Mouse (Mus musculus) midbrain, embryonic 15.5 days (tissue): ENCODE results near the gene Zc2hc1b. TPM values are rescaled to one million over a fixed set of nuclear protein-coding genes. Genes with fewer than 3 reads are reported as not detected.
"Not testable (repeated sequence)": the region's sequence is repeated elsewhere in the genome, so short reads cannot be mapped to it uniquely, and the experiment has no call there.

Experiments
- ATAC-seq: fragments of 200-750 bp; cut with Nextera tagmentation; replicated peaks from 2 replicates; pipeline ENCODE4 v1.8.0; 2017; ENCODE audit warnings: moderate TSS enrichment
- H3K27ac ChIP-seq: fragments of 300-500 bp; sonication (generic); 2 replicates; pipeline ENCODE4 v1.5.1; 2015; ENCODE audit warnings: mild to moderate bottlenecking, inconsistent platforms
- H3K27me3 ChIP-seq: fragments of 300-500 bp; sonication (generic); replicated peaks from 2 replicates; pipeline ENCODE4 v1.6.1; 2015; ENCODE audit warnings: inconsistent platforms
- H3K36me3 ChIP-seq: fragments of 300-500 bp; sonication (generic); replicated peaks from 2 replicates; pipeline ENCODE4 v1.6.1; 2015; ENCODE audit warnings: inconsistent platforms
- H3K4me1 ChIP-seq: fragments of 300-500 bp; sonication (generic); 2 replicates; pipeline ENCODE4 v1.6.1; 2015; ENCODE audit warnings: inconsistent platforms
- H3K4me2 ChIP-seq: fragments of 300-500 bp; sonication (generic); 2 replicates; pipeline ENCODE4 v1.6.1; 2015; ENCODE audit warnings: inconsistent platforms, mild to moderate bottlenecking, moderate library complexity
- H3K4me3 ChIP-seq: fragments of 300-500 bp; sonication (generic); 2 replicates; pipeline ENCODE4 v1.5.1; 2015; ENCODE audit warnings: mild to moderate bottlenecking, inconsistent platforms
- H3K9ac ChIP-seq: fragments of 300-500 bp; sonication (generic); 2 replicates; pipeline ENCODE4 v1.6.1; 2015; ENCODE audit warnings: mild to moderate bottlenecking, inconsistent platforms
- H3K9me3 ChIP-seq: fragments of 300-500 bp; sonication (generic); 2 replicates; pipeline ENCODE4 v1.6.1; 2016; ENCODE audit warnings: inconsistent platforms
- WGBS: fragments of 180-500 bp; shearing (Covaris S2); methylation state at CpG from one replicate; pipeline ENCODE4 v1.1.7; 2015; ENCODE audit warnings: mixed read lengths; 5-methylcytosine and 5-hydroxymethylcytosine counted together
- polyA plus RNA-seq: library from polyadenylated mRNA; unstranded; fragments of >200 nt; fragmentation: Nextera tagmentation; extraction: Ambion mirVana; gene quantifications from 2 replicates; pipeline ENCODE4 v1.2.1, GENCODE M21; 2015

Zc2hc1b gene
- polyA plus RNA-seq, 1 experiment from 2014 or later = not detected

DNA sequence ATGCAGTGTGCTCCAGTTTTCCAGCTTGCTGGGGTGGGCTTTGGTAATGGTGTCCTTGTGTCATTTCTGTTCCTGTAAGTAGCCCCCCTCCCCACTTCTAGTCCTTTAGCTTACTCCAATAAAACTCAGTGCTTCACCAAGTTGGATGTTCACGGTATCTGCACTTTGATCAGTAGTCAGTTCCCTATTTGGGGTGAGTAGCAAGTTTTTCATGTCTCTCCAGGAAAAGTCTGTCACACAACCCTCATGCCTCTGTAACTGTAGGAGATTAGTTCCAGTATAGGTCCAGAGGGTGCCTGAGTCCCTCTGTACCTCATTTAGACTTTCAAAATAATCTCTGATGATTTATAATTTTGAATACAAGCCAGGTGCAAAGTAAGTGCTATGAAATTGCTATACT lies 21.4 kb upstream of the Zc2hc1b start:
- H3K9ac ChIP-seq = no peak overlapping the region
- 97% methylated on average over 1 of the region's 1 CpGs for WGBS
- H3K27me3 ChIP-seq = no peaks in the 10 kb centered on the region
- no peak overlapping the region for H3K4me2 ChIP-seq
- no peaks in the 10 kb centered on the region for H3K4me1 ChIP-seq
- no peak overlapping the region for H3K27ac ChIP-seq
- no peak for ATAC-seq
- no peaks in the 10 kb centered on the region for H3K36me3 ChIP-seq
- H3K4me3 ChIP-seq = no peak overlapping the region
- no peaks in the 10 kb centered on the region for H3K9me3 ChIP-seq

DNA sequence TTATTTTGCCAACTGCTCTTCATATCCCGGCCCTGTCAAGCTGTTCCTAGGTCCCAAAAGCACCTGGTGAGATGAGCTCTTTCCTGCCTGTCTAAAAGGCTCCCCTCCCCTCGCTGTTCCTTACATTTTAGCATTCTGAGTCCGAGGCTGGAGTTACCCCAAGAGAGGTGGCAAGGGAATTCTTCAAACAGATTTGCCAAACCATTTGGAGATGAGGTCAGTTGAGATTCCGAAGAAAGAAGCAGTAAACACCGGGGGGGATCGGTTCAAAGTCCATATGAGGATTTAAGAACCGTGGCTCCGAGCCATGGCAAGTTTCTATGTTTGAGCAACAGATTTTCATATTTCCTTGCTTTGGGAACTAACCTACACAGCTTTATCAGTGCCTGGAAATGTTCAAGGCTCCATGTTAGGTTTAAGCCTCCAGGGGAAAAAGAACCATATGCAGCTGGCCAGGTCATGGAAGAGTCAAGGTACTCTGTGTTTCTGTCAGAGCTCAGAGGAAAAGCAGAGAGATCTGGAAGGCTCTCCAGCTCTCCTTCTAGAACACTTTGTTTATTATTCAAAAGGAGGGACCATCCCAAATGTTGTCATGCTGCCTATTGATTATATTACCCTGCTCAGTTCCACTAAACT lies 19.2 kb upstream of the Zc2hc1b start:
- Histone ChIP-seq H3K4me1 (peaks cover 6% of the 10 kb centered on the region), H3K27ac (no peak overlapping the region), H3K27me3 (no peaks in the 10 kb centered on the region), H3K9me3 (no peaks in the 10 kb centered on the region), H3K9ac (no peak overlapping the region), H3K4me2 (no peak overlapping the region), H3K36me3 (no peaks in the 10 kb centered on the region), H3K4me3 (no peak overlapping the region)
- ATAC-seq = no peak
- 84% methylated on average over 8 of the region's 8 CpGs for WGBS

DNA sequence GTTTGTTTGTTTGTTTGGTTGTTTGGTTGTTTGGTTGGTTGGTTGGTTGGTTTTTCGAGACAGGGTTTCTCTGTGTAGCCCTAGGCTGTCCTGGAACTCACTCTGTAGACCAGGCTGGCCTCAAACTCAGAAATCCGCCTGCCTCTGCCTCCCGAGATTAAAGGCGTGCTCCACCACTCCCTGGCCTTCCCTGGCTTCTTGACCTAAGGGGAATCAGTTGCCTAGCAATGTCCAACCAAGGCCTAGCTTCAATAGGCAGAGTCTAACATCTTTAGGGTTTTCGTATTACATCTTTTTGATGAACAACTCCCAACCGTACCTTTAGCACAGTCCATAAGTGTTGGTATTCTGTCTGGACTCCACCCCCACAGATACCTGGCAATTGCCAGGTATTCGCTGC lies 15.7 kb upstream of the Zc2hc1b start:
- not testable (repeated sequence) for H3K36me3 ChIP-seq, H3K9me3 ChIP-seq, H3K9ac ChIP-seq, H3K27ac ChIP-seq, H3K27me3 ChIP-seq, H3K4me1 ChIP-seq
- H3K4me2 ChIP-seq = peak overlapping the region; percentile 71
- ATAC-seq = peak; percentile 27
- peak overlapping the region; percentile 97 for H3K4me3 ChIP-seq
- 86% methylated on average over 7 of the region's 7 CpGs for WGBS

DNA sequence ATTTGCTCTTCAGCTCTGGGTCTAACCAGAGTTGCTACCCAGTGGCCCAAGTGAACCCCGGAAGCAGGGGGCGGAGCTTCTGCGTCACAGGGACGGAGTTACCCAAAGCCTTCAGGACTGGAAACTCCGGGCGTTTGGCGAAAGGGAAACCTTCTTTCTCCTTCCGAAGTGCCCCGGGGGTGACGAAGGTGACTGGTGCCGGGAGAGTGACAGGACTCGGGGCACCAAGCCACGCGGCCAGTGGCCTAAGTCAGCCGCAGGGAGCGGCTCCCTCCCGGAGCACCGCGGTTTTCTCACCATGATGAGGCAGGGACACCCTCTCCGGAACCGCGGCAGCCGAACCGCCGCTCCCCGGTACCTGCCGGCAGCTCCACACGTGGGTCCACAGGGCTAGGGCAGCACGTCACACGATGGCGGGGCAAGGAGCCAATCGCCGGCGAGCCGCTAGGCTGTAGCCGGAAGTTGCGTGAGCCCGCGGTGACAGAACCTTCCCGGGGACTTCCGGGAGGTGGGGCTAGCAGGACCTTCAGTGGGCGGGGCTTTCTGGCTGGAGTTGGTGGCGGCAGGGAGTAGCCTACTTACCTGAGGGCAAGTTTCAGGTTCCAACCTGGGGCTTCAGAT lies 15.0 kb upstream of the Zc2hc1b start, which contains the start of gene Ltv1:
Gene Ltv1, minus strand, starts transcription at position 438 of the 621 bp plus-strand sequence.
- peak within 1 kb of the TSS; percentile 59 for H3K27ac ChIP-seq
- 1% methylated on average over 43 of the region's 43 CpGs for WGBS
- no peaks in the 10 kb centered on the region for H3K9me3 ChIP-seq
- H3K9ac ChIP-seq = peak within 1 kb of the TSS; percentile 78
- H3K4me3 ChIP-seq = peak within 1 kb of the TSS; percentile 97
- peaks cover 8% of the 10 kb centered on the region for H3K4me1 ChIP-seq
- H3K36me3 ChIP-seq = 0 out of 2 replicates have a peak, but pooled peaks cover 3% of the 10 kb centered on the region
- H3K27me3 ChIP-seq = no peaks in the 10 kb centered on the region
- H3K4me2 ChIP-seq = peak within 1 kb of the TSS; percentile 71
- peak; percentile 100 for ATAC-seq

DNA sequence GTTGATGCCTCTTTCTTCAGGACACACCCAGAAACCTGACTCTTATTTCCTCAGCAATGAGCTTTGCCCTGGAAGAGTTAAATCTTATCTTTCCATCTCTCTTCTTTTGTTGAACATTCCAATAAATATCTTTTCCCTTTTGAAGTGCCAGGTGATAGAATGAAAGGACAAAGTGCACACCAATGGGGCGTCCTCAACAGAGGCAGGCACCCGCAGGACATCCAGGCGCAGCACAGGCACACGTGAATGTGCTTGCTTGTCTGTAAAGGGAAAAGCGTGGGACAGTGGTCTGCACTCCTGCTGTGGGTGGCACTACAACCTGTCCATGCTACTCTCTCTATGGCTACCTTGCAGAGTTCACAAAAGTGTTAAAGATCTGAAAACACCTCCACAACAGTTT lies 12.1 kb upstream of the Zc2hc1b start:
- H3K4me2 ChIP-seq = no peak overlapping the region
- H3K4me1 ChIP-seq = peaks cover 8% of the 10 kb centered on the region
- H3K4me3 ChIP-seq = no peak overlapping the region
- H3K27me3 ChIP-seq = no peaks in the 10 kb centered on the region
- WGBS = 97% methylated on average over 5 of the region's 5 CpGs
- H3K9me3 ChIP-seq = no peaks in the 10 kb centered on the region
- H3K27ac ChIP-seq = no peak overlapping the region
- peaks cover 7% of the 10 kb centered on the region; the same call in 1 of the 2 replicates for H3K36me3 ChIP-seq
- no peak overlapping the region for H3K9ac ChIP-seq
- ATAC-seq = no peak

DNA sequence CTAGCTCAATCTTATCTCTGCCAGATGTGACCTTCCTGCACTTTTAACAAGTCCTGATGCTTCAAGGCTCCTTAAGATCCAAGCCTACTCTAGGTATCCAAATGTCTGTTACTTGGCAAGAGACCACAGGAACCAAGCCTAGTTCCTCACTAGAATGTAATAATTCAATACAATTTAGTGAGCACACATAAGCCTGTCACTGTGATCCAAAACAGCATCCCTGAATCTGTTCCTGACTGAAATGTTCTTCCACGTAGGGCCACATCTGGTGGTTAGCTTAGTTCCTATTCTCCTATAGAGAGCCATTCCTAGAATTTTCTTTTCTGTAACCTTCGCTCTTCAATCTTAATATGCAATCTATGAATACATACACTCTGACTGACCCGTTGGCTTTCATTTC lies 8.9 kb upstream of the Zc2hc1b start:
- Histone ChIP-seq H3K4me3 (no peak overlapping the region), H3K4me2 (no peak overlapping the region), H3K36me3 (peaks cover 10% of the 10 kb centered on the region), H3K27me3 (no peaks in the 10 kb centered on the region), H3K4me1 (no peaks in the 10 kb centered on the region), H3K27ac (no peak overlapping the region), H3K9me3 (no peaks in the 10 kb centered on the region), H3K9ac (no peak overlapping the region)
- WGBS = 95% methylated on average over 3 of the region's 3 CpGs
- ATAC-seq = no peak

DNA sequence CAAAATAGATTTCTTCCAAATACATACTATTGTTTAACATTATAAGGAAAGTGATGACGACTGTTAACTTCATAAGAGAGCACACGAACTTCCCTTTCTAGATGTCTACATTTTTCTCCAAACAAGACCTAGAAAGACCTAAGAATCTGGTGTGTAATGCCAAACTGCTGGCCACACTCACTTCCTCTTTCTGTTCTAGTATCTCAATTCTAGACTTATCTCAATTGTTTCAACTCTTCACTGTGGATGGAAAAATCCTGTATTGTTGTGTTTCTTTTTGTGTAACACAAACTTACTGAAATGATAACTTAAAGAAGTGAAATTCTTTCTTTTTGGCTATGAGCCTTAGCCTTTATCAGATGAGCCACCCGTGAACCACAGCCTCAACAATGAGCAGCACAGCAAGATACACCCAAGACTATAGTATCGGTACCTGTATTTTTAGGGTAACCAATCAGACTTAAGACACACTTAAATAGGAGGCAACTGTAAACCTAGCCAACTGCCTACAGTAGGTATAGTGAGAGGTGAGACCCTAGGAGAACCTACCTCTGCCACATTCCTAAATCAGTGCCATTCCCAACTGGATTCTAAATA lies 6.4 kb upstream of the Zc2hc1b start:
- ATAC-seq = no peak
- no peak overlapping the region for H3K27ac ChIP-seq
- H3K4me2 ChIP-seq = no peak overlapping the region
- no peaks in the 10 kb centered on the region for H3K9me3 ChIP-seq
- no peaks in the 10 kb centered on the region for H3K27me3 ChIP-seq
- no peaks in the 10 kb centered on the region for H3K4me1 ChIP-seq
- H3K4me3 ChIP-seq = no peak overlapping the region
- 92% methylated on average over 4 of the region's 4 CpGs for WGBS
- peaks cover 28% of the 10 kb centered on the region for H3K36me3 ChIP-seq
- H3K9ac ChIP-seq = no peak overlapping the region

DNA sequence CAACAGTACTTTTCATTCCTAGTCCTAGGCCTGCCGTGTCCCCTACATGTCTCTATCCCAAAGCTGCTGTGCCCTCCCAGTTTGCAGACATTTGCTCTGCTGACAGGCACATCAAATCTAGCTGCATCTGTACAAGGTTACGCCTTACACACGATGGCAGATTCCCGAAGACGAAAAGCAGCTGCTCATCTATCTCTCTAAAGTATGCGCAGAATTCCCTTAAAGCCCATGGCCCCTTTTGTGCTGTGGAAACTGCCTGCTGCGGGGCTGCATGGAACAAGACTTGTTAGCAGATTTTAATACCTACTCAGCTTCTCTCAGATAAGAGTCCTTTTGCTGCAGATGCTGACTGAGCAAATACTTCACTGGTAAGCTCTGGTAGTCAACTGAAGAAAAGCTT lies 2.4 kb upstream of the Zc2hc1b start:
- Histone ChIP-seq H3K27me3 (no peaks in the 10 kb centered on the region), H3K4me2 (no peak overlapping the region), H3K27ac (no peak overlapping the region), H3K9me3 (no peaks in the 10 kb centered on the region), H3K36me3 (peaks cover 33% of the 10 kb centered on the region), H3K4me3 (no peak overlapping the region), H3K4me1 (no peaks in the 10 kb centered on the region), H3K9ac (no peak overlapping the region)
- no peak for ATAC-seq
- 89% methylated on average over 7 of the region's 7 CpGs for WGBS

DNA sequence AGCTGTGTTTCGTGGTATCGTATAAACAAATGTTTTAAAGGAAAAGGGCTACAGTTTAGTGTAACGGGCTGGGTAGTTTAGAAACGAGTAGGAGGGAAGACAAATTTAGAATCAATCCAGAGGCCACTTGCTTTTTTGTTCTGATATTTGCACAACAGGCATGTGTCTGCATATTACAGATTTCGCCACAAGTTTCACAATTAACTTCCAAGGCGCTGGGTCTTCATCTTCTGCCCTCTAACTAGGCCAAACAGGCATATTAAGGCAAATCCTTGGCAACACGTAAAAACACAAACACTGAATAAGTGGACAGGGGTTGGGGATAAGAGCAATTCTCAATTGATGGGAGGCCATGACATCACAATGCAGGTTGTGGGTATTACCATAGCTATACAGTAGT lies 2.0 kb downstream of the Zc2hc1b start:
- ATAC-seq = no peak
- 92% methylated on average over 7 of the region's 7 CpGs for WGBS
- H3K4me2 ChIP-seq = no peak overlapping the region

DNA sequence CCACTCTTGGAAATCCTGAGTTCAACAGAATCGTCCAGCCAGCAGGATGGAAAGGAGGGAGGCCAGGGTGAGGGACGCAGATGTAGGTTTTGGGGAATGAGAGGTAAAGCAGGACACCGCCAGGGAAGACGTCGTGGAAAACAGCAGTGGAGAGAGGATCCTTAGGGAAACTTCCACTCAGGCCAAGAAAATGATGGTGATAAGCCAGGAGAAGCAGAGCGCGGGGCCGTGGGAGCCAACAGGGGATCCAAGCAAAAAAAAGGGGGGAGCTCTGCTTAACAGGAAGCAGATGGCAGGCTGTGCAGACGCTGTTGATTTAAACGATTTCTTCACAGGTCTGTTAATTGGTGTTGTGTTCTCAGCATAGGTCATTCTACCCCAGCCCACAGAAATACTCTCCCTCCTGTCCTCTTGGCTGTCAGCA lies 5.0 kb downstream of the Zc2hc1b start:
- 0 out of 2 replicates have a peak, but pooled peaks cover 4% of the 10 kb centered on the region for H3K4me1 ChIP-seq
- no peak overlapping the region for H3K4me3 ChIP-seq
- WGBS = 58% methylated on average over 10 of the region's 10 CpGs
- H3K4me2 ChIP-seq = no peak overlapping the region
- no peaks in the 10 kb centered on the region for H3K9me3 ChIP-seq
- no peak overlapping the region for H3K27ac ChIP-seq
- no peak for ATAC-seq
- H3K27me3 ChIP-seq = no peaks in the 10 kb centered on the region
- peaks cover 1% of the 10 kb centered on the region; the same call in 1 of the 2 replicates for H3K36me3 ChIP-seq
- no peak overlapping the region for H3K9ac ChIP-seq

More for the DNA sequence above, 2.0 kb downstream of the Zc2hc1b start:
- Histone ChIP-seq H3K27me3 (no peaks in the 10 kb centered on the region), H3K9ac (no peak overlapping the region), H3K4me1 (0 out of 2 replicates have a peak, but pooled peaks cover 3% of the 10 kb centered on the region), H3K9me3 (no peaks in the 10 kb centered on the region), H3K27ac (no peak overlapping the region), H3K4me3 (no peak overlapping the region), H3K36me3 (peaks cover 25% of the 10 kb centered on the region)

DNA sequence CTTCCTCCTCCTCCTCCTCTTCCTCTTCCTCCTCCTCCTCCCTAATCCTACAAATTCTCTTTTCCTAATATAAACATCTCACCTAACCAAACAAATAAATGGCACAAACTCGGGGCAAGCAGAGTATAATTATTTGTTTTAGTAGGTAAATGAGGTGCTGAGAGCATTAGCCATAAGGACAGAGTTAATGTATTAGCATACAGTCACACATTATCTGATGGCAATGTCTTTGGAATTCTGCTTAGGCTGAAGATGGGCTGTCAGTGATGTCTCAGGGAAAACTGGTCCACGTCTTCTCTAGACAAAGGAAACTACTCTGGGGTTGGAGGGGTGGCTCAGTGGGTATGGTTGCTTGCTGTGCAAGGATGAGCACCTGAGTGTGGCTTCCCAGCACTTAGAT lies 6.4 kb downstream of the Zc2hc1b start:
- no peak overlapping the region for H3K27ac ChIP-seq
- no peak for ATAC-seq
- WGBS = 61% methylated on average over 2 of the region's 2 CpGs
- 0 out of 2 replicates have a peak, but pooled peaks cover 4% of the 10 kb centered on the region for H3K4me1 ChIP-seq
- no peak overlapping the region for H3K4me3 ChIP-seq
- H3K9ac ChIP-seq = no peak overlapping the region
- no peaks in the 10 kb centered on the region for H3K27me3 ChIP-seq
- no peaks in the 10 kb centered on the region for H3K9me3 ChIP-seq
- no peaks in the 10 kb centered on the region for H3K36me3 ChIP-seq
- no peak overlapping the region for H3K4me2 ChIP-seq

DNA sequence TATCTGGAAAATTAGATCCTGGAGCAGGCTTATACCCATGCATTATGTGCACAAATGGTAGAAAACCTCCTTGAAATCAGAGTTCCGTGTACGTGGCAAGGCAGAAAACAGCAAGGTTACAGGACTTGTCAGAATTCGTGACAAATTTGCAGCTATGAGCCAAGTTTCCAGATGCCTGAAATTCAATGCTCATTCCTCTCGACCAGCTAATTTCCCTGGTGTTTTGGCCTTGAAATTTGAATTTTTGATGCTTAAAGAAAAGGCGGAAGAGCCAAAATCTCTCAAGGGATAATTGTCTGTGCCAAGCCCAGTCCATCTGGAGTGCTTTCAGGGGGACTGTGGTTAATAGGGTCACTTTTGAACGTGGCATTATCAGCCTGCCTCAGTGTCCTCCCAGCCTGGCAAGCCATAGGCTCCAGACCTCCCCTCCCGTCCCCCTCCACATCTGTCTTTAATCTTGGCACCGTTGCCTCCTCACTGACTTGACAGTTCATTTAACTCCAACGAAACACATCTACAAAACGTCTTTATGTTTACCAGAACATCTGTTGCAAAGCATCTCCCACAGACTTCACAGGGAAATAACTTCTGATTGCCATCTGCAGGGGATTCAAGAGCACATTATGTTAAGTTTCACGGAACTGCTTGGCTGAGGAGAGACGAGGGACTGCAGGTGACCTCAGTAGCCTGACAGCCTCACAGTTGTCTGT lies 6.9 kb downstream of the Zc2hc1b start:
- no peak overlapping the region for H3K27ac ChIP-seq
- H3K9ac ChIP-seq = no peak overlapping the region
- H3K4me1 ChIP-seq = 0 out of 2 replicates have a peak, but pooled peaks cover 4% of the 10 kb centered on the region
- peak; percentile 76 for ATAC-seq
- H3K4me2 ChIP-seq = no peak overlapping the region
- 38% methylated on average over 12 of the region's 12 CpGs for WGBS
- no peaks in the 10 kb centered on the region for H3K27me3 ChIP-seq
- H3K36me3 ChIP-seq = no peaks in the 10 kb centered on the region
- H3K4me3 ChIP-seq = no peak overlapping the region
- no peaks in the 10 kb centered on the region for H3K9me3 ChIP-seq
